Mouse (Mus musculus) brown adipose tissue, adult 24 weeks (tissue): ENCODE results near the gene Itpkb. TPM values are rescaled to one million over a fixed set of nuclear protein-coding genes. Genes with fewer than 3 reads are reported as not detected.
"Not testable (repeated sequence)": the region's sequence is repeated elsewhere in the genome, so short reads cannot be mapped to it uniquely, and the experiment has no call there.

Source experiments
- H3K27ac ChIP-seq: fragments of 200-500 bp; replicated peaks from 2 replicates; pipeline ENCODE4 v1.5.1; 2012; ENCODE audit warnings: low read depth, mild to moderate bottlenecking, low read length
- H3K4me1 ChIP-seq: fragments of 200-500 bp; 2 replicates; pipeline ENCODE4 v1.6.1; 2012; ENCODE audit warnings: low read length, mixed read lengths; ENCODE audit not compliant: control insufficient read depth, insufficient read depth, insufficient read length
- H3K4me3 ChIP-seq: fragments of 200-500 bp; 2 replicates; pipeline ENCODE4 v1.5.1; 2012; ENCODE audit warnings: low read depth, mild to moderate bottlenecking, low read length, moderate library complexity; ENCODE audit not compliant: insufficient read depth
- polyA plus RNA-seq: library from polyadenylated mRNA; stranded (reverse); fragments of >200 nt; gene quantifications from 2 replicates; pipeline ENCODE4 v1.2.4, GENCODE M21; 2012; ENCODE audit not compliant: missing spikeins, insufficient read depth, insufficient read length

Gene Itpkb
- polyA plus RNA-seq, 1 experiment: 15.8 TPM

GRCm38 (mm10) chr1:180386951-180387749, 56.9 kb downstream of the Itpkb start:
- peak overlapping the region; percentile 96 for H3K27ac ChIP-seq
- H3K4me3 ChIP-seq: peak overlapping the region; percentile 47
- H3K4me1 ChIP-seq: peaks cover 46% of the 10 kb centered on the region

DNA sequence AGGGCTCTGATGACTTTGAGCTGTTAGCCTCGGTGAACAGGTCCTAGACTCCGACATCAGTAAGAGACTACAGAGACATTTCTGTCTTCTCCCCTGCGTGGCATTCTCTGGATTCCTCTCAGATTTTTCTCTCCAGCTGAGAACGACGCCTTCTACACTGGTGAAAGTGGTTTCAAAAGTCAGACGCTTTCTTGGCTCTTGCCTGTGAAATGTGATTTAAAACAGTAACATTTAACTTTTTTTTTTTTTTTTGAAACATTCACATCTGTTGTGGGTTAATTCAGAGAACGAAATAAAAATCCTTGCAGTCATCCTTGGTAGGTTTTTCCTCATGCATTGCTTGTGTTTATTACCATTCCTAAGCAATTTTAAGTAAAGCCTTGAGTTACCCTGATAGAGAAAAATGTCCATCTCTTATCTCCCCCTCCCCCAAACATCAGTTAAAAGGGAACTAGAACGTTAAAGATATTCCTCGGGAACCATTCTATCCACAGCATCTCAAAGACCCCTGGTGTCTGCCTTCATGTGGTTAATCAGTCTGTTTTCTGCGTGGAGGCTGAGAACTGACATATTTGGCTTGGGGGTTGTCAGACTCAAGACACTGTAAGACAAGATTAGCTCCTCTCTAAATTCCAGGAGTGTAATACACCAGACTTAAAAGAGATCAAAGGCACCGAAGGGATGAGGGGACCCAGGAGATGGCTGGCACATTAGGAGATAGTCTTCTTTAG, 57.6 kb downstream of the Itpkb start:
- H3K4me3 ChIP-seq: peak overlapping the region; percentile 32
- peaks cover 51% of the 10 kb centered on the region for H3K4me1 ChIP-seq
- peak overlapping the region; percentile 91 for H3K27ac ChIP-seq

- peak overlapping the region; percentile 91 for H3K27ac ChIP-seq
- H3K4me3 ChIP-seq: no peak overlapping the region
- peaks cover 56% of the 10 kb centered on the region for H3K4me1 ChIP-seq
Observed at GRCm38 (mm10) chr1:180388481-180388880, 58.2 kb downstream of the Itpkb start.

DNA sequence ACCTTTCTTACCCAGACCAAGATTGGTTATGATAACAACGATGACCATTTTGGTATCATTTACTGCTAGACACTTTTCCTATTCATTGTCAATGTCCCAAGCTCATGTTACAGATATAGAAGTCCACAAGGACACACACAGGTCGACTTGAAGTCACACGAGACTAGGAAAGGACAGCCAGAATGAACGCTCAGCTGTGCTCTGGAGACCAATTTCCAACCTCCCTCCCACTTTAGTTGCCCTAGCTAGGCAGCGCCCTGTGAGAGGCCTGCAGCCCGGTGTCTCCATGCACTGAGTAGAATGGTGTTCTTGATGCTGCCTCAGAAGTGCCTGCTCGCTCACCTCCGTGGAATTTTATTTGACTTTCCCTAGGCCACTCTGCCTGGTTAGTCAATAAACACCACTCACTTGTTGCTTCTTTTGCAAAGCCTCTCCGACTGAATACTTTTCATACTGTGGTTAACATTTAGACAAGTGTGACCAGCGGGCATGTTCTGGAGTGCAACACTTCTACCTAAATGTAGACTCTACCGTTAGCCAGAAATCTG, 59.0 kb downstream of the Itpkb start:
- not testable (repeated sequence) for H3K4me3 ChIP-seq
- peak overlapping the region; percentile 91 for H3K27ac ChIP-seq
- peaks cover 55% of the 10 kb centered on the region for H3K4me1 ChIP-seq

DNA sequence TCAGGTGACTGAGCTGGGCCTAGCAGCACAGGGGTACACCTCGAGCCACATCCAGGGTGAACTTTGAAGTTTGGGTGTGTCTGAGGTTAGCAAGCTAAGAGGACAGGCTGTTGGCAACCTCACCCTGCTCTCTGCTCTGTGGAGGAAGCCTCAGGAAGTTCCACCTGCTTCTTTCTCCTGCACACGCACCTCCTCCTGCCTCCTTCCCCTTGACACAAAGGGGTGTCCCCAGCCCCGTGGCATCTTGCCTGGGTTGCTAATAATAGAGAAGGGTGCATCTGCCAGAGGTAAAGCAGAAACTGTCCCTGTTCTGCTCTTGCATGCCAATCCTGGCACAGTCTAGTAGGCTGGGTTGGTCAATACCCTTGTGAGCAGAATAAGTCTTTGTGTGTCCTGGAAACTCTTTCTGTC, 60.0 kb downstream of the Itpkb start:
- peaks cover 55% of the 10 kb centered on the region for H3K4me1 ChIP-seq
- H3K27ac ChIP-seq: peak overlapping the region; percentile 99
- no peak overlapping the region for H3K4me3 ChIP-seq

- Histone ChIP-seq H3K4me3 (no peak overlapping the region), H3K4me1 (peaks cover 60% of the 10 kb centered on the region), H3K27ac (peak overlapping the region; percentile 99)
Observed at GRCm38 (mm10) chr1:180390746-180391574, 60.7 kb downstream of the Itpkb start.

- Histone ChIP-seq H3K27ac (peak overlapping the region; percentile 99), H3K4me1 (peaks cover 65% of the 10 kb centered on the region), H3K4me3 (no peak overlapping the region)
Observed at GRCm38 (mm10) chr1:180391575-180391945, 61.3 kb downstream of the Itpkb start.

DNA sequence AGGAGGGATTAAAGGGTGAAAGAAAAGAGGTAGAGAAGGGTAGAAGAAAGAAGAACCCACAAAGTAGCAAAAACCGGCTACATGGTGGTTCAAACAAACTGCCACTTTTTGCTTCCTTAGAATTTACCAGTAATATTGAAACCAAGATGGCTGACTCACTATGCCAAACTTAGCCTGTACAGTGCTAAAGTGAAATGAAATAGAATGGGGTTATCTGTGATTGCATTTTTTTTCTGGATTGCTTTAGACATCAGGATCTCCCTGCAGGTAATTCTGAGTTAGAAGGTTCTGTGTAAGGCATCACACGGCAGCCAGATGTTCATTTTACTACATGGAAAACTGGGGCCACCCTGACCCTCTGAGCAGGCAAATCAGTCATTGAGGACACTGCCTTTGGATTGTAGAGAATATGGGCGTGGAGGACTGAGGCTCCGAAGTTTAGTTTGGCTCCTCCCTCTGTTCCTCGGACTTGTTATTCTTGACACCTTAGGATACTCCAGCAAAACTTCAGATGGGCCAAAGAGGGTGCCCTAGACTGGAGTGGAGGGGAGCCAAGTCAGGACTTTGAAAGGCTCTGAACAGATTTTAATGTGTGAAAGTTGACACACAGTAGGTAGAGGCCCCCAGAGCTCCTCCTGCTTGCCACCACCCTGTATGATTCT, 62.0 kb downstream of the Itpkb start:
- peaks cover 70% of the 10 kb centered on the region for H3K4me1 ChIP-seq
- H3K27ac ChIP-seq: peak overlapping the region; percentile 99
- H3K4me3 ChIP-seq: no peak overlapping the region

DNA sequence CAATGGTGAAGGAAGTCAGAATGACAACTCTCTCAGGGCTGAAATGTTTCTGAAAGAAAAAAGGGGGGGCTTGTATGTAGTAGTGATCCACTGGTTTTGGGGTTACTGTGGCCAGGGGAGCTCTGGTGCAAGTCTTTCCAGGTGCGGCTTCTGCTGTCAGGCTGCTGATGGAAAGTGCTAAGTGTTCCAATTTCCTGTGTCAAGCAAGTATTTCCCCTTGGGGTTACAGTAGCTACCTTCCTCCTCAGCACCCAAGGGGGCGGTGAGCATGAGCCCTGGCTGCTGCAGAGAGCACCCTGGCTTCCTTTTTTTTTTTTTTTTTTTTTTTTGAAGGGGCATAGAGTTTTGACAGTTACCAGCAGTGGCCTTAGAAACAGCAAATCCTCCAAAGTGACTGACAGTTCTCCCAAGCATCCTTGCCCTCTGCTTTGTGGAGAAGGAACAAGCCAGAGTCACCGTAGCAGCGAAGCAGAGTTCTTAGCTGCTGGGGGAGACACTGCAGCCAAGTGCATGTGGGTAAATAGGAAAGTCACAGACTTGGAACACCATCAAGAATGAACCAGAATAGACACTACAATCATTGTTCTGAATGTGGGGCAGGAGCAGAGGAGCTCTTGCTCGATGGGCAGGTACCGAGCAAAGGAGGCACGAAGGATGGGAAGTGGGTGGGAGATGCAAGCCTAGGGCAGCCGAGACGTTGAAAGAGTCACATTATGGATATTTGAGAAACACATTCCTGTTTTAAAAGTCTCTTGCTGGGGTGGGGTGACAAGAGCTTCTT, 62.9 kb downstream of the Itpkb start:
- Histone ChIP-seq H3K4me3 (0 out of 2 replicates have a peak overlapping the region, but pooled peaks have one; percentile 7), H3K4me1 (peaks cover 70% of the 10 kb centered on the region), H3K27ac (peak overlapping the region; percentile 99)

DNA sequence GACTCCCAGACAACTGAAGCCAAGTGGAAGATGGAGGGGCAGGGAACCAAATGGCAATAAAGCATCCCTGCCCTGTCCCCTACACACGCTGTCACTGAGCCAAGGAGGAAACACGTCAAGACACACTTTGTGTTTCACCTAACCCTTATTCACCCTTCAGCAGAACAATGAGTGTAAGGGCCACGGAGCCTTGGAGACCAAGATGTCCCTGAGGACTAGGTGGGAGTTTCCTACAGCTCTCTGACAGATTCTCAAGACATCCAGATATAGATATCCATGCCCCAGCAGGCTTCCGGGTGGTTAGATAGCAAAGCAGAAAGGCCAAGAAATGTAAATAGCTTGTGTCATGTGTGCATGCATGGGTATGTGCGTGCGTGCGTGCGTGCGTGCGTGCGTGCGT, 63.6 kb downstream of the Itpkb start:
- Histone ChIP-seq H3K27ac (peak overlapping the region; percentile 99), H3K4me1 (peaks cover 63% of the 10 kb centered on the region), H3K4me3 (no peak overlapping the region)

GRCm38 (mm10) chr1:180397734-180398133, 67.4 kb downstream of the Itpkb start:
- no peak overlapping the region for H3K4me3 ChIP-seq
- H3K4me1 ChIP-seq: peaks cover 69% of the 10 kb centered on the region
- peak overlapping the region; percentile 99 for H3K27ac ChIP-seq

DNA sequence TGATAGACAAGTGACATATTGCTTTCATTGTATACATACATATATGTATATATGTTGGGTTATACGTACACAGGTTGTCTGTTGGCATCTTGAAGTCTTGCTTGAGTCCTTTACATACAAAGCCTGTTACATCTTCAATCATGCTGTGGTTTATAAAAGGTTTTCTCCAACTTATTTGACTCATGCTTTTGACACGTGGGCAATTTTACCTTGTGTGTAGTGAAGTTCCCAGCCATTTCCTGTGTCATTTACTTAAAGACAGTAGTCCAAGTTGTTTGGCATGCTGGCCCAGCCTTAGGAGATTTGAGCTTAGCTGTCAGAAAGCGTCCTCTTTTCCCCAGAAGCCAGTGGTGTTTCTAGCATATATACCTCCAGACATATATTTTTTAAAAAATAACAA, 68.2 kb downstream of the Itpkb start:
- Histone ChIP-seq H3K4me3 (no peak overlapping the region), H3K27ac (peak overlapping the region; percentile 99), H3K4me1 (peaks cover 69% of the 10 kb centered on the region)

GRCm38 (mm10) chr1:180400691-180401455, 70.6 kb downstream of the Itpkb start:
- H3K27ac ChIP-seq: peak overlapping the region; percentile 100
- H3K4me1 ChIP-seq: peaks cover 66% of the 10 kb centered on the region
- no peak overlapping the region for H3K4me3 ChIP-seq
